Mouse (Mus musculus) CH12F3 (cell line): Measurements from ENCODE around the gene Shcbp1l.
"Not testable (repeated sequence)": the region's sequence is repeated elsewhere in the genome, so short reads cannot be mapped to it uniquely, and the experiment has no call there.

ENCODE experiments used
- in situ Hi-C: fragments of 300-500 bp; cut with MboI; formaldehyde crosslinking; loops from 2 replicates; pipeline ENCODE4 v1.14.3; 2020; ENCODE audit warnings: low sequenced_read_pairs

The Shcbp1l gene

GRCm38 (mm10) chr1:153424770-153425584 is at the start of gene Shcbp1l:
Gene Shcbp1l, plus strand, starts transcription at chr1:153425162.
- in situ Hi-C loops: no loop called here

DNA sequence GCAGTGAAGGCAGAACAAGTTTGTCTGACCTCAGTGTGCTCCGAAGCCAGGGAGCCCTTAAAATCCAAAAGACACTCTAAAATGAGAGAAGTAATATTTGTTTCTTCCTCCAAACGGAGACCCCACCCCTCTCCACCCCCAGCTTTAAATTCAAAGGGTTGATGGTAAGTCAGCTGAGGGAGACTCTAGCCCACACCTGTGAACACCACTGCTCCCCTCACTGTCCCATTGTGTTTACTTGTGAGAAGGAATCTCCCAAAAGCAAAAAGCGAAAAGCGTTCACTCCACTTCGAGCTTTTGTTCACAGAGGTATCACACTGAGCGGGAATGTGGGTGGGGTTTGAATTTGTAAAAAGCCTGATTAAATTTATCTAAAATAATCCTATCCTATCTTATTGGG is 48.5 kb upstream of the Shcbp1l start:
- in situ Hi-C loops: loop anchor here (25.0 kb wide), 1 partner anchor 264 kb away; no protein-coding TSS in a partner anchor

GRCm38 (mm10) chr1:153378587-153378986 is 46.4 kb upstream of the Shcbp1l start:
- in situ Hi-C loops: loop anchor here (25.0 kb wide), 1 partner anchor 266 kb away; no protein-coding TSS in a partner anchor

DNA sequence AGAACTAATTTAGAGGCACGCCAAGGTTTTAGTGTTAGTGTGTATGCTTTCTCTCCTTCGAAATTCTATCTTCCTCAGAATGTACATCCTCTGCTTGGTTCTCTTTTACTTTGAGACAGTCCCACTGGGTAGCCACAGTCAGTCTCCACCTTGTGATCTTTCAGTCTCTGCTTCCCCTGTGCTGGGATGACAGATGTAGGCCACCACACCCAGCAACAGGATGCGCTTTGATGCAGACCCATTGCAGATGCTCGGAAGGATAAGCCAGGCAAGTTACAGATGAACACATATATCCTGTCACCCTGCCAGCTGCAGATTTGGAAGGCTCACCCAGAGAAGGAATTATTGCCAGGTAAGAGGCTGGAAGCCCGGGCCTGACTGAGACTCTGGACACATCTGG is 45.1 kb upstream of the Shcbp1l start:
- in situ Hi-C loops: loop anchor here (25.0 kb wide), 1 partner anchor 268 kb away; no protein-coding TSS in a partner anchor

- in situ Hi-C loops: loop anchor here (25.0 kb wide), 1 partner anchor 269 kb away; no protein-coding TSS in a partner anchor
These were observed 44.1 kb upstream of the Shcbp1l start for GRCm38 (mm10) chr1:153380746-153381282.

DNA sequence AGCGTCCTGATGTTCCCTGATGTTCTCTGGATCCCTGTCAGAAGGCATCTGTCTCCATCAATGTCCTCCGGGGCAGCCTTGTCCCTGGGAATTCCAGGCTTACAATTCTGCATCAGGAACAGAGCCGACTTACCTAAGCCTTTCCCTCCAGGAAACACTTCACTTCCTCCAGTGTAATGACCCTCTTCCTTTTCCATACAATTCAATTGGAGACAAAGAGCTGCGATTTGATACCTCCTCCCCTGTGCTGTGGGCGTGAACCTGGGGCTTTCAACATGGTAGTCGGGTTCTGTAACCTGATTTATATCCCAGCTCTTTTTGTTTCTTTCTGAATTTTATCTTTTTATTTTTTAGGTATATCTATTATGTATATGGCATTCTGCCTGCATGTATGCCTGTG is 39.9 kb upstream of the Shcbp1l start:
- in situ Hi-C loops: loop anchor here (25.0 kb wide), 1 partner anchor 273 kb away; no protein-coding TSS in a partner anchor

DNA sequence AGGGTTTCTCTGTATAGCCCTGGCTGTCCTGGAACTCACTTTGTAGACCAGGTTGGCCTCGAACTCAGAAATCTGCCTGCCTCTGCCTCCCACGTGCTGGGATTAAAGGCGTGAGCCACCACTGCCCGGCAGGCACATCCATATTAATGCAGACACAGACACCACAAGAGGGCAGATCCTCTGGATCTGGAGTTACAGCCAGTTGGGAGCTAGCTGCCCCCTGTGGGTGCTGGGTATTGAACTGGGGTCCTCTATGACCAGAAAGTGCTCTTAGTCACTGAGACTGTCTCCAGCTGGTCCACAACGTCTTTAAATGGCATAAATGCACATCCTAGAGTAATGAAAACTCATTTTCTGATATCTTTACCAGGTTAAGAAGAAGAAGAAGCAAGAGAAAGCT is 39.3 kb upstream of the Shcbp1l start:
- in situ Hi-C loops: loop anchor here (25.0 kb wide), 1 partner anchor 273 kb away; no protein-coding TSS in a partner anchor

DNA sequence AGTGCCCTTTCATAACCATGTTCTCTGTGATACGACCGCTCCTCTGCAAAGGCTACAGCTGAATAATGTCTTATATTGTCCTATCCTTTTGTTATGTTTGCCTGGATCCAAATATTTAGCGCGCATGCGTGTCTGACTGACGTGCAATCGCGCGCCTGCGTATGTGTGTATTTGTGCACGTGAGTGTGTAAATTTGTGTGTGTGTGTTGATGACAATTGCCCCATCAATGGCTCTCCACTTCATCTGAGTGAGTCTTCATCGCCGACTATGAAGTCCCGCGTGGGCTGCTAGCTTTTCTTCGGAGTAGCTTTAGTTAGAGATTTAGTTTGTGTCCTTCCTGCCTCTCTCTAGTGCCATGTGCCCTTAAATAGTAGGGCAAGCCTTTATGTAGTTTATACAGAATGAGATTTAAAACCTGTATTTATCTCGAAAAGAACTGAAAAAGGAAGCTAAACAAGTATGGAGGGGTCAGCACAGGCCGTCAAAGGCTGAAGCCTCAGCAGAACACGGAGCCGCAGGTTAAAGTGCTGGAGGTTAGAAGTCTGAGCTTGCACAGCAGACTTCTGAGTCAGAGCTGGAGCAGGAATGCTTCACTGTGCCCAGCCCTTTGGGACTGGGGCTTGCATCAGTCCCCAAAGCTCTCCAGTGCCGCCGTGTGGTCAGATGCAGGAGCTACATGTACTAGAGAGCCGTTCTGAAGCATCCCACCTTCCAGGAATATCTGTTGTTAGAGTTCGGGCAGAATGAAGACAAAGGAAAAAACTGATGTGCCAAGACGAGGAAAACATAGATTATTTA is 38.5 kb upstream of the Shcbp1l start:
- in situ Hi-C loops: loop anchor here (25.0 kb wide), 1 partner anchor 274 kb away; no protein-coding TSS in a partner anchor

DNA sequence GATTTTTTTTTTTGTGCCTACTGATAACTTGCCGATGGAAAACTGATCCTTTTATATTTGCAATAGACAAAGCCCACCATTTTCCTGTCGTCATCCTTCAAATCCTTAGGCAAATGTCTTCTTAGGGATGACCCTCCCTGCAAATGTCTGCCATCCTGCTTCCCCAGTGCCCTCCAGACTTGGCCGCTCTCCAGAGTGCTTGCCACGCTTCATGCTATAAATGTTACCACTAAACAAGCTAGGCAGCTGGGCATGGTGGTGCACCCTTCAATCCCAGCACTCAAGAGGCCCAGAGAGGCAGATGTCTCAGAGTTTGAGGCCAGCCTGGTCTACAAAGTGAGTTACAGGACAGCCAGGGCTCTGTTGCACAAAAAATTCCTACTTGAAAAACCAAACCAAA is 29.3 kb upstream of the Shcbp1l start:
- in situ Hi-C loops: loop anchor here (25.0 kb wide), 1 partner anchor 283 kb away; no protein-coding TSS in a partner anchor

DNA sequence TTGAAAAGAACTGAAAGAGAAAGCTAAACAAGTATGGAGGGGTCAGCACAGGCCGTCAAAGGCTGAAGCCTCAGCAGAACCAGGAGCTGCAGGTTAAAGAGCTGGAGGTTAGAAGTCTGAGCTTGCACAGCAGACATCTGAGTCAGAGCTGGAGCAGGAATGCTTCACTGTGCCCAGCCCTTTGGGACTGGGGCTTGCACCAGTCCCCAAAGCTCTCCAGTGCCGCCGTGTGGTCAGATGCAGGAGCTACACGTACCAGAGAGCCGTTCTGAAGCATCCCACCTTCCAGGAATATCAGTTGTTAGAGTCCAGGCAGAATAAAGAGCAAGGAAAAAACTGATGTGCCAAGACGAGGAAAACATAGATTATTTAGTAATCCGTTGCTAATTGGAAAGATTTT is 23.2 kb upstream of the Shcbp1l start:
- in situ Hi-C loops: no loop called here

GRCm38 (mm10) chr1:153407641-153408040 is 17.3 kb upstream of the Shcbp1l start:
- in situ Hi-C loops: not testable (repeated sequence)

DNA sequence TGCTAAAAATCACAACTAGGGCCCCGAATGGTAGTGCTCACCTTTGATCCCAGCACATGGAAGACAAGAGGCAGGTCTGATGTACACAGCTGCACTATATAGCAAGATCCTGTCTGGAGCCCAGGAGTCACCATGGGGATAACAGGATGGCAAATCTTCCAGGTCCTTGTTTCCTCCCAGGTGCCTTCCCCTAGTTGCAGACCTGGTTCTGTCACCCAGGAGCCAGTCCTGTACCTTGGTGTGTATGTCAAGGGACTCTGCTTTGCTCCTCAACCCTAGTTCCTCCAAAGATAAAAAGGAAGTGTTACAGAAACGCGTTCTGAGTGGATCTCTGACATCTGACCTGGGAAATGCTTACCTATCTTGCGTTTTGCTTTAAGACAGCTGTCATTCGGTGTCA is 16.7 kb upstream of the Shcbp1l start:
- in situ Hi-C loops: not testable (repeated sequence)

- in situ Hi-C loops: not testable (repeated sequence)
These were observed 14.0 kb upstream of the Shcbp1l start for GRCm38 (mm10) chr1:153410915-153411314.

DNA sequence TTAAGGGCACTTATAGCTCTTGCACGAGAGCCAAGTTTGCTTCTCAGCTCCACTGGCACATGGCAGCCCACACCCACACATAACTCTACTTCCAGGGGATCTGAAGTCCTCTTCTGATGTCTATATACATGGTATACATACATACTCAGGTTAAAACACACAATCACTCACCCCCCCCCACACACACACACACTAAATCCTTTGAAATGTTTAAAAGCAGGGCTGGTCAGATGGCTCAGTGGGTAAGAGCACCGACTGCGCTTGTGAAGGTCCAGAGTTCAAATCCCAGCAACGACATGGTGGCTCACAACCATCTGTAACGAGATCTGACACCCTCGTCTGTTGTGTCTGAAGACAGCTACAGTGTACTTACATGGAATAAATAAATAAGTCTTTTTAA is 13.2 kb upstream of the Shcbp1l start:
- in situ Hi-C loops: no loop called here

GRCm38 (mm10) chr1:153412663-153413396 is 12.1 kb upstream of the Shcbp1l start:
- in situ Hi-C loops: not testable (repeated sequence)

GRCm38 (mm10) chr1:153413397-153414020 is 11.5 kb upstream of the Shcbp1l start:
- in situ Hi-C loops: not testable (repeated sequence)

- in situ Hi-C loops: not testable (repeated sequence)
These were observed 10.7 kb upstream of the Shcbp1l start for GRCm38 (mm10) chr1:153414114-153414723.

DNA sequence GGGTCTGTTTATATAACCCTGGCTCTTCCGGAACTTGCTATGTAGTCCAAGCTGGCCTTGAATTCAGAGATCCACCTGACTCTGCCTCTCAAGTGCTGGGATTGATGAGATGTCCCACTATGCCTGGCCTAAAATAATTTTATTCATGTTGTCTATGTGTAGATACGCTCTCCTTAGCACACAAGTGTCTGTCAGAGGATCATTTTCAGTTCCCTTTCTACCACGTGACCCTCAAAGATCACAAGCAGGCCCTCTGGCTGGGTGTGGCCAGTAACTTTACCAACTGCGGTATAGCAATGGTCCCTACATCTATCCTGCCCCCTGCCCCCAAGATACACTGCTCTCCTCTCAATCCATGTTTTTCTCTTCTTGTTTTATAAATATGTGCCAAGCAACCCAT is 10.0 kb upstream of the Shcbp1l start:
- in situ Hi-C loops: no loop called here

- in situ Hi-C loops: not testable (repeated sequence)
These were observed 9.2 kb upstream of the Shcbp1l start for GRCm38 (mm10) chr1:153415742-153416141.
